Mouse (Mus musculus) bone marrow macrophage, adult 2 months (primary cell): ENCODE measurements around the gene Pias4.

Source experiments
- CTCF ChIP-seq: IDR thresholded peaks from 2 replicates; pipeline ENCODE4 v1.5.1; 2012; ENCODE audit warnings: low read depth, mild to moderate bottlenecking, low read length, moderate library complexity
- POLR2A ChIP-seq: IDR thresholded peaks from 2 replicates; pipeline ENCODE4 v1.6.1; 2012; ENCODE audit warnings: mild to moderate bottlenecking, low read depth, low read length, borderline replicate concordance

- TF ChIP-seq POLR2A: no peak
- no peak for TF ChIP-seq CTCF
Observed at GRCm38 (mm10) chr10:81120650-81121049, 47.1 kb downstream of the Pias4 start.
